Mouse (Mus musculus) liver, adult 2 months (tissue): ENCODE data around the gene Atxn1l.

ENCODE experiments used
- CTCF ChIP-seq: fragments of 200-500 bp; IDR thresholded peaks from 2 replicates; pipeline ENCODE4 v1.5.1; 2011; ENCODE audit warnings: low read depth, low read length, control low read depth
- POLR2A ChIP-seq: fragments of 200-500 bp; IDR thresholded peaks from 2 replicates; pipeline ENCODE4 v1.6.1; 2011; ENCODE audit warnings: low read length, control low read depth; ENCODE audit not compliant: insufficient read depth; ENCODE audit errors: extremely low read depth

DNA sequence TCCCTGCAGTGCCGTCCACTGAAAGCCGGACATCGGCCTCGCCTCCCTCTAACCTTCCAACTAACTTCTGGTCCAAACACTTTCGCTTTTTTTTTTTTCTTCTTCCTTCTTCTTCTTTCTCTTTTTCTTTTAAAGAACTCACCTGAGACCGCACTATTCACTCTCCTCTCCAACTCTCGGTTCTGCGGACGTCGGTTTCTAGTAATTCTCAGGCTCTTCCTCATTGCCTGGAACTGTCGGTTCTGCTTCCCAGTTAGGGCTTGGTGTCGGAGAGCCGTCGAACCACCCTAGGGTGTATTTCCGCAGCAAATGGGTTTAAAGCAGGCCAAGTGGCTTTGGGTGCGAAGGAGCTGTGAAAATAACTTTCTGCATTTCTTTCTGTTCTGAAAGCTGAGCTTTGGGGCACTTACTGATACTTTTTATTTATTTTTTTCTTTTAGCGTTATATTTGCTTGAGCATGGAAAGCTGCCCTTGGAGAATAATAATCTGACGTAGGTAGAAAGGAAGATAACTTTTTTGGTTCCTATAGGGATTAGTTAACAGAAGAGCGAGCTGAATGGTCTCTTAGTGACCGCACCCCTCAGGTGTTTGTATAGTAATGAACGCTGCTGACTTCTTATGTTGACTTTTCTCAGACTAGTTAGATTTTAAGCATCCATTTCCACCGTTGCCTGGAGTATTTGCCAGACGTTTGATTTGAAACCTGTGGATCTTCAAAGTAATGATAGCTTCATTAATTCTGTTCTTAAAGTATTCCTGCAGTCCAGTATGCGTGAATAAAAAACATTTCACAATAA, 42.1 kb upstream of the Atxn1l start:
- no peak for TF ChIP-seq CTCF
- no peak for TF ChIP-seq POLR2A
